Mouse (Mus musculus) liver, embryonic 14.5 days (tissue): ENCODE data around the gene Crp. TPM values are rescaled to one million over a fixed set of nuclear protein-coding genes. Genes with fewer than 3 reads are reported as not detected.

Source experiments
- ATAC-seq: fragments of 200-750 bp; cut with Nextera tagmentation; 2 replicates; pipeline ENCODE4 v1.8.0; 2017; ENCODE audit warnings: moderate number of reproducible peaks, mild to moderate bottlenecking, moderate library complexity; ENCODE audit not compliant: insufficient read depth
- DNase-seq, 3 experiments: peaks; one replicate each; pipeline ENCODE4 v3.0.0-alpha.2; 2012 to 2013; ENCODE audit warnings: low read depth in 3 of 3, low spot score in 3 of 3
- H3K27ac ChIP-seq: fragments of 300-500 bp; sonication (generic); 2 replicates; pipeline ENCODE4 v1.5.1; 2014; ENCODE audit warnings: moderate library complexity, mild to moderate bottlenecking, control low read depth, inconsistent platforms
- H3K27me3 ChIP-seq: fragments of 300-500 bp; sonication (generic); 2 replicates; pipeline ENCODE4 v1.6.1; 2014; ENCODE audit warnings: mild to moderate bottlenecking, low read length, moderate library complexity; ENCODE audit not compliant: control insufficient read depth, insufficient read depth
- H3K36me3 ChIP-seq: fragments of 300-500 bp; sonication (generic); replicated peaks from 2 replicates; pipeline ENCODE4 v1.6.1; 2014; ENCODE audit warnings: low read depth; ENCODE audit not compliant: control insufficient read depth, insufficient read depth
- H3K4me1 ChIP-seq, 2 experiments: fragments of 200-500 bp in 1 of 2; fragments of 300-500 bp in 1 of 2; sonication (generic) in 1 of 2; replicated peaks; 2 replicates each; pipeline ENCODE4 v1.6.1; 2012 to 2014; ENCODE audit warnings: antibody characterized with exemption in 1 of 2, inconsistent platforms in 1 of 2, low read length in 1 of 2; ENCODE audit not compliant: control insufficient read depth in 2 of 2, insufficient read depth in 2 of 2
- H3K4me2 ChIP-seq: fragments of 300-500 bp; sonication (generic); 2 replicates; pipeline ENCODE4 v1.6.1; 2014; ENCODE audit warnings: low read depth, mild to moderate bottlenecking, control low read depth, moderate library complexity
- H3K4me3 ChIP-seq, 2 experiments: fragments of 200-500 bp in 1 of 2; fragments of 300-500 bp in 1 of 2; sonication (generic) in 1 of 2; 2 replicates each; pipeline ENCODE4 v1.5.1; 2012 to 2014; ENCODE audit warnings: low read depth in 2 of 2, low read length in 2 of 2, mild to moderate bottlenecking in 2 of 2, control low read depth in 1 of 2, inconsistent platforms in 1 of 2, moderate library complexity in 1 of 2; ENCODE audit not compliant: insufficient read depth in 1 of 2
- H3K9ac ChIP-seq: fragments of 300-500 bp; sonication (generic); replicated peaks from 2 replicates; pipeline ENCODE4 v1.6.1; 2014; ENCODE audit warnings: mild to moderate bottlenecking, control low read depth, moderate library complexity
- H3K9me3 ChIP-seq: fragments of 300-500 bp; sonication (generic); 2 replicates; pipeline ENCODE4 v1.6.1; 2016; ENCODE audit warnings: low read length, mixed read lengths; ENCODE audit not compliant: control insufficient read depth
- CTCF ChIP-seq: IDR thresholded peaks from 2 replicates; pipeline ENCODE4 v1.5.1; 2016; ENCODE audit warnings: antibody characterized with exemption, low read depth, control low read depth
- EP300 ChIP-seq: IDR thresholded peaks from 2 replicates; pipeline ENCODE4 v1.6.1; 2016; ENCODE audit warnings: antibody characterized with exemption, low read depth
- WGBS: fragments of 180-500 bp; shearing (Covaris S2); extraction: QIAGEN DNeasy Blood & Tissue Kit; methylation state at CpG from one replicate; pipeline ENCODE4 v1.1.7; 2014; ENCODE audit not compliant: insufficient replicate concordance; 5-methylcytosine and 5-hydroxymethylcytosine counted together
- polyA plus RNA-seq, 2 experiments: library from polyadenylated mRNA; depleted of rRNA in 1 of 2; stranded (reverse) in 1 of 2; unstranded in 1 of 2; fragments of >200 nt; fragmentation: Nextera tagmentation in 1 of 2; extraction: Ambion mirVana in 1 of 2; gene quantifications; 2 replicates each; pipeline versions ENCODE4 v1.2.1 to v1.2.3; 2012 to 2014

Gene Crp
- polyA plus RNA-seq, 2 experiments = 10.8 to 39.0 TPM

DNA sequence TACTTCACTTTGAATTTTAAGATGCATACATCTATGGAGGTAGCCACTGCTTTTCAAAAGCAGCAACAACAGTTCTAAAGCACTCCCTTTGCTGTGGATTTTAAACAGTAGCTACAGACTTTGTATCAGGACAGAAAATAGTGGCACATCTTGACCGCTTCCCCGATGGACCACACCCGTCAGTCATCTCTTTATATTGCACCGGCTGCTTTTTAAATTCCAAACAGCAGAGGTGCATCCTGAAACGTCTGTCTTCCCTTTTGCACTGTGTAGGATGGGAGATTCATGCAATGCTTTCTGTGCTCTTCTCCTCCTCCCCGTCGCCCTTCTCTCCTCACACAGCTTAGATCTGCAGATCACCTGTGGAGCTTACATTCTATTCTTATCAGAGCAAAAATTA, 57.3 kb downstream of the Crp start:
- 58% methylated on average over 7 of the region's 7 CpGs for WGBS
- Histone ChIP-seq H3K4me2 (no peak overlapping the region), H3K27me3 (no peaks in the 10 kb centered on the region), H3K4me1 (no peaks in the 10 kb centered on the region), H3K4me3 (no peak overlapping the region), H3K36me3 (no peaks in the 10 kb centered on the region), H3K9ac (no peak overlapping the region), H3K9me3 (no peaks in the 10 kb centered on the region), H3K27ac (no peak overlapping the region)
- TF ChIP-seq EP300 = no peak
- TF ChIP-seq CTCF = no peak
- DNase-seq (no peak), ATAC-seq (no peak)

- Histone ChIP-seq H3K4me1 (no peaks in the 10 kb centered on the region), H3K9ac (no peak overlapping the region), H3K27me3 (no peaks in the 10 kb centered on the region), H3K4me3 (no peak overlapping the region), H3K36me3 (no peaks in the 10 kb centered on the region), H3K4me2 (no peak overlapping the region), H3K27ac (no peak overlapping the region), H3K9me3 (no peaks in the 10 kb centered on the region)
- no peak for TF ChIP-seq CTCF
- no peak for TF ChIP-seq EP300
- DNase-seq (no peak), ATAC-seq (no peak)
- 58% methylated on average over 1 of the region's 1 CpGs for WGBS
Observed at GRCm38 (mm10) chr1:172759525-172759924, 61.7 kb downstream of the Crp start.

DNA sequence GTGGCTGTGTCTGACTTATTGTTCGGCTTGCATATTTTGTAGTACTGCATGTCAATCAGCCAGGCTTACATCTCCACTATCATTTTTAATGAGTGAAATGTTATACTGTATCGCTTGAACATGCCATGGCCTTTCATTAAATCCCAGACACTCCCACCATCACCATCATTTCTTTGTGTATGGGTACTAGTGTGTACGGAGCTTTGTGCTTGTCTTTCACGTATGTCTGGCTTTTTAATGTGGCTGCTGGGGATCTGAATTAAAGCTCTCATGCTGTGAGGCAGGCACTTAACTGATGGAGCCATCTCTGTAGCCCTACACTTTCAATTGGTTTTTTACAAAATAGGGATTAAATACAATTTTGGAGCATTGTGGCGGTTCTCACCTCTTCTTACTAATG, 81.3 kb downstream of the Crp start:
- ATAC-seq (no peak), DNase-seq (no peak)
- Histone ChIP-seq H3K9ac (no peak overlapping the region), H3K27ac (no peak overlapping the region), H3K4me1 (no peaks in the 10 kb centered on the region), H3K4me3 (no peak overlapping the region), H3K9me3 (no peaks in the 10 kb centered on the region), H3K4me2 (no peak overlapping the region), H3K36me3 (no peaks in the 10 kb centered on the region), H3K27me3 (no peaks in the 10 kb centered on the region)
- TF ChIP-seq EP300 (no peak), CTCF (no peak)
- WGBS = 69% methylated on average over 5 of the region's 5 CpGs

DNA sequence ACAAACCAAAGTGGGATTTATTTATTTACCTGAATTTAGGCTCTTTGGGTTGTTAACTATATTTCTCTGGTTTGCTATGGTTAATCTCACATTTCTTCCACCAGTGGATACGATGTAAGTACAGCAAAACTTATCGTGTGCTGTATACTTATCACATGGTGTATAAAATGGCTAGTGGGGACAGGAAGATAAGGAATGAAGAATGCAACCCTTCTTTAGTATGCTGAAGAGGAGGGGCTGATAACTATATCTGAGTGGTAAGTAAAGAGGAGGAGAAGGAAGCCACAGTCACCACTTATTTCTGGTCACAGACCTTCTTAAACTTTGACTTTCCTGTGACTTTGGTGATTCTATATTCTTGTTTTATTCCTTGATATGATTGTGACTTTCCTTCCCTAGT, 87.5 kb downstream of the Crp start:
- WGBS = 27% methylated on average over 2 of the region's 2 CpGs
- peak; percentile 55; the same call in 1 of the 2 replicates for ATAC-seq
- TF ChIP-seq CTCF = no peak

DNA sequence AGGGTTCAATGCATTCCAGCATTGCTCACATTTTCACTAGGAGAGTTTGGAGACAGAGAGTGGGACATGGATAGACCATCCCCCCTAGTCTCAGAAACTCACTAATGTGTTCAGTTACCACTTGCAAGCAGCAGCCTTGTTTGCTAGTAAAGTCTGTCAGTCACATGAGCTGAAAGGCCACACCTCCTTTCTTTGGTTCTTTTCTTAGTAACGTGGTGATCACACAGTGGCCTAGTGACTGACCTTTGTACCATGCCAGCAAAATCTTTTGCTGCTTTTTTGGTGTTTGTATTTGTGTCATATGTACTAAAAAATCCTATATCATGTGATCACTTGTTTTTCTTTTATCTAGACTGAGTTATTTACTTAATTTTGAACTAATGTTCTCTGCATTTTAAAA, 88.0 kb downstream of the Crp start:
- H3K27me3 ChIP-seq = no peaks in the 10 kb centered on the region
- no peaks in the 10 kb centered on the region for H3K36me3 ChIP-seq
- TF ChIP-seq CTCF (no peak), EP300 (no peak)
- no peak overlapping the region for H3K4me2 ChIP-seq
- ATAC-seq (no peak), DNase-seq (no peak)
- H3K9me3 ChIP-seq = no peaks in the 10 kb centered on the region
- H3K4me1 ChIP-seq = peaks cover 0 to 3% of the 10 kb centered on the region in 2 experiments; a peak in 1 of 4 replicates
- WGBS = 8% methylated on average over 1 of the region's 1 CpGs
- H3K4me3 ChIP-seq = no peak overlapping the region
- H3K9ac ChIP-seq = no peak overlapping the region
- H3K27ac ChIP-seq = no peak overlapping the region

More for the DNA sequence above, 87.5 kb downstream of the Crp start:
- no peak for DNase-seq
- H3K27me3 ChIP-seq = no peaks in the 10 kb centered on the region
- no peaks in the 10 kb centered on the region for H3K36me3 ChIP-seq
- no peak overlapping the region for H3K27ac ChIP-seq
- no peak overlapping the region for H3K4me2 ChIP-seq
- no peak overlapping the region for H3K4me3 ChIP-seq
- H3K9me3 ChIP-seq = no peaks in the 10 kb centered on the region
- H3K4me1 ChIP-seq = peaks cover 0 to 3% of the 10 kb centered on the region in 2 experiments; a peak in 1 of 4 replicates
- no peak overlapping the region for H3K9ac ChIP-seq
